Mouse (Mus musculus) ES-Bruce4 (cell line): Measurements from ENCODE around the gene Hivep3. TPM values are rescaled to one million over a fixed set of nuclear protein-coding genes. Genes with fewer than 3 reads are reported as not detected.

Source experiments
- H3K27ac ChIP-seq: 2 replicates; pipeline ENCODE4 v1.5.1; 2012; ENCODE audit warnings: low read length, inconsistent platforms; ENCODE audit not compliant: insufficient read depth
- H3K27me3 ChIP-seq: 2 replicates; pipeline ENCODE4 v1.6.1; 2012; ENCODE audit warnings: mild to moderate bottlenecking, low read length, inconsistent platforms; ENCODE audit not compliant: control insufficient read depth, poor library complexity, insufficient read depth, severe bottlenecking
- H3K36me3 ChIP-seq: 2 replicates; pipeline ENCODE4 v1.6.1; 2012; ENCODE audit warnings: inconsistent platforms, mild to moderate bottlenecking, low read length, moderate library complexity; ENCODE audit not compliant: control insufficient read depth, poor library complexity, insufficient read depth, severe bottlenecking
- H3K4me1 ChIP-seq: one replicate; pipeline ENCODE4 v1.8.1; 2011; ENCODE audit warnings: low read length; ENCODE audit not compliant: control insufficient read depth, insufficient read depth
- H3K4me3 ChIP-seq: 2 replicates; pipeline ENCODE4 v1.5.1; 2011; ENCODE audit warnings: low read depth, mild to moderate bottlenecking, low read length
- H3K9ac ChIP-seq: 2 replicates; pipeline ENCODE4 v1.6.1; 2012; ENCODE audit warnings: low read depth, mild to moderate bottlenecking, inconsistent platforms; ENCODE audit not compliant: poor library complexity, severe bottlenecking
- H3K9me3 ChIP-seq: replicated peaks from 2 replicates; pipeline ENCODE4 v1.6.1; 2012; ENCODE audit warnings: mild to moderate bottlenecking, low read length, inconsistent platforms; ENCODE audit not compliant: control insufficient read depth, poor library complexity, insufficient read depth, severe bottlenecking
- CTCF ChIP-seq: IDR thresholded peaks from one replicate; pipeline ENCODE4 v1.8.1; 2011; ENCODE audit warnings: low read depth, low read length
- EP300 ChIP-seq: IDR thresholded peaks from 2 replicates; pipeline ENCODE4 v1.6.1; 2011; ENCODE audit warnings: low read depth, low read length; ENCODE audit not compliant: insufficient read depth
- POLR2A ChIP-seq: IDR thresholded peaks from one replicate; pipeline ENCODE4 v1.8.1; 2011; ENCODE audit warnings: low read length; ENCODE audit not compliant: insufficient read depth
- polyA plus RNA-seq: library from polyadenylated mRNA; stranded (reverse); fragments of >200 nt; gene quantifications from 2 replicates; pipeline ENCODE4 v1.2.4, GENCODE M21; 2011; ENCODE audit warnings: low read depth; ENCODE audit not compliant: missing spikeins, insufficient read depth, insufficient read length

Gene Hivep3
- polyA plus RNA-seq, 1 experiment: 0.79 TPM

- no peak for TF ChIP-seq CTCF
- no peak for TF ChIP-seq EP300
- no peak for TF ChIP-seq POLR2A
- H3K36me3 ChIP-seq: no peaks in the 10 kb centered on the region
- H3K27ac ChIP-seq: no peak overlapping the region
- no peak overlapping the region for H3K9ac ChIP-seq
- H3K9me3 ChIP-seq: no peaks in the 10 kb centered on the region
- H3K4me3 ChIP-seq: no peak overlapping the region
- no peaks in the 10 kb centered on the region for H3K4me1 ChIP-seq
- no peaks in the 10 kb centered on the region for H3K27me3 ChIP-seq
Observed at GRCm38 (mm10) chr4:120089536-120089935, 356.0 kb downstream of the Hivep3 start.

DNA sequence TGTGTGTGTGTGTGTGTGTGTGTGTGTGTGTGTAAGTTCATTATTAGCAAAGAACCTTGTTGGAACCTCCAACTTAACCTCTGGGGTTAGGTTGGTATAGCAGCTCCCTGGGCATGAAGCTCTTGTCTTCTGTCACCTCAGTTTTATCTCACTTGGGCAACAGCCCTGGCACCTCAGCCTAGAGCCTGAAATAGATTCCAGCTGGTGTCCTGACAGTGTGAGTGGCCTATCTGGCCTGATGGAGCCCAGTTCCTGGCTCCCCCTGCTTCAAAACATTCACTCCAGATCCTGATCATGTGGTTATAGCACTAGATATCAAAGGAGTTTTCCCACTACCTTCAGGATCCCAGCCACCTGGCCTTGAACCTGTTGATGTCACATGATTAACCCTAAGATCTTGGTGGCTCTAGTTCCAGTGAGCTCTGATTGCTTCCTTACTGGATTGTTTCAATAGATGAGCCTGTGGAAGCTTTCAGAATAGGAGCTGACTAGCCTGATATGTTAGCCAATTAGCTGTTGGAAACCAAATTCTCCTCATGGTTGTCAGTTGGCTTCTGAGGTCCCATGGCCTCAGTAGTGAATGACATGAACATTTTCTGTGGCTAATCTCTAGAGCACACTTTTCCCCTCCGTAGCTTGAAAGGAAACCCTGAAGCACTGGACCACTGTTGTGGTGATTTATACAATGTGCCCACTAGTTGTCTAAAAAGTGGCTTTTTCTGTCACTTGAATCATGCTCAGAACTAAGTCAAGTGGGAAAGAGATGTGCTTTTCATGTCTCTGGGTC, 358.6 kb downstream of the Hivep3 start:
- Histone ChIP-seq H3K27me3 (no peaks in the 10 kb centered on the region), H3K9me3 (no peaks in the 10 kb centered on the region), H3K36me3 (no peaks in the 10 kb centered on the region), H3K27ac (no peak overlapping the region), H3K9ac (no peak overlapping the region), H3K4me3 (no peak overlapping the region), H3K4me1 (no peaks in the 10 kb centered on the region)
- TF ChIP-seq POLR2A (no peak), CTCF (no peak), EP300 (no peak)

DNA sequence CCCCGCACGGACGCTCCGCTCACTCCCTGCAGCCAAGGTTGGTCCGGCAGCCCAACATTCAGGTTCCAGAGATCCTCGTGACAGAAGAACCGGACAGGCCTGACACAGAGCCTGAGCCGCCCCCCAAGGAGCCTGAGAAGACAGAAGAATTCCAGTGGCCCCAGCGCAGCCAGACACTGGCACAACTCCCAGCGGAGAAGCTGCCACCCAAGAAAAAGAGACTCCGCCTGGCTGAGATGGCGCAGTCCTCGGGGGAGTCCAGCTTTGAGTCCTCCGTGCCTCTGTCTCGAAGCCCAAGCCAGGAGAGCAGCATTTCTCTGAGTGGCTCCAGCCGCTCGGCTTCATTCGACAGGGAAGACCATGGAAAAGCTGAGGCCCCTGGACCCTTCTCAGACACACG, 363.4 kb downstream of the Hivep3 start:
- TF ChIP-seq POLR2A (no peak), EP300 (no peak), CTCF (no peak)

GRCm38 (mm10) chr4:120101186-120101585, 367.6 kb downstream of the Hivep3 start:
- H3K27me3 ChIP-seq: no peaks in the 10 kb centered on the region
- no peak overlapping the region for H3K27ac ChIP-seq
- H3K36me3 ChIP-seq: no peaks in the 10 kb centered on the region
- H3K4me3 ChIP-seq: no peak overlapping the region
- TF ChIP-seq EP300: no peak
- no peak for TF ChIP-seq CTCF
- TF ChIP-seq POLR2A: no peak
- no peak overlapping the region for H3K9ac ChIP-seq
- H3K9me3 ChIP-seq: no peaks in the 10 kb centered on the region
- no peaks in the 10 kb centered on the region for H3K4me1 ChIP-seq

More for the DNA sequence above, 363.4 kb downstream of the Hivep3 start:
- Histone ChIP-seq H3K27ac (no peak overlapping the region), H3K9ac (no peak overlapping the region), H3K9me3 (no peaks in the 10 kb centered on the region), H3K4me3 (peak overlapping the region; percentile 31), H3K27me3 (no peaks in the 10 kb centered on the region), H3K4me1 (no peaks in the 10 kb centered on the region), H3K36me3 (no peaks in the 10 kb centered on the region)

- TF ChIP-seq EP300 (no peak), CTCF (peak; percentile 76)
- no peak overlapping the region for H3K9ac ChIP-seq
- no peaks in the 10 kb centered on the region for H3K9me3 ChIP-seq
- no peaks in the 10 kb centered on the region for H3K36me3 ChIP-seq
- H3K4me1 ChIP-seq: no peaks in the 10 kb centered on the region
- no peak overlapping the region for H3K4me3 ChIP-seq
- no peaks in the 10 kb centered on the region for H3K27me3 ChIP-seq
- H3K27ac ChIP-seq: no peak overlapping the region
Observed at GRCm38 (mm10) chr4:120104599-120104998, 371.0 kb downstream of the Hivep3 start.

DNA sequence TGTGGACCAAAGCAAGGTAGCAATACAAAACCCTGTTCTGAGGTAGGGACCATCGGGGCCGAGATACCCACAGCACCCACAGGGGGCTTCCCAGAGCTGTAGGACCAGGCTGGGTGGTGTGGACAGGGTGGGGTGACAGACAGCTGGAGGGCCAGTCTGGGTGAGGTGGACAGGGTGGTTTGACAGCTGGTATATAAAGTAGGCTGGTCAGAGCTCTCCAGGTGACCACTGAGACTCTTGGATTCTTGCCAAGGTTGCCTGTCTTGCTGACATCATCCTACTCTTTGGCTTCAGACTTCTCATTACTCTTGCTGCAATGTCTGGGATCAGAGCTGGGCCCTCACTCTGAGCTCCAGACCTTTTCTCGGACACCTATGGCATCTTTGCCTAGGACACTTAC, 372.8 kb downstream of the Hivep3 start:
- Histone ChIP-seq H3K27me3 (no peaks in the 10 kb centered on the region), H3K36me3 (no peaks in the 10 kb centered on the region), H3K9me3 (no peaks in the 10 kb centered on the region), H3K9ac (no peak overlapping the region), H3K27ac (no peak overlapping the region), H3K4me1 (no peaks in the 10 kb centered on the region), H3K4me3 (no peak overlapping the region)
- no peak for TF ChIP-seq CTCF
- no peak for TF ChIP-seq POLR2A
- TF ChIP-seq EP300: no peak
